Mouse (Mus musculus) liver, adult 2 months (tissue): ENCODE data around the gene Ptp4a2.

Experiments used
- CTCF ChIP-seq: fragments of 200-500 bp; IDR thresholded peaks from 2 replicates; pipeline ENCODE4 v1.5.1; 2011; ENCODE audit warnings: low read depth, low read length, control low read depth
- POLR2A ChIP-seq: fragments of 200-500 bp; IDR thresholded peaks from 2 replicates; pipeline ENCODE4 v1.6.1; 2011; ENCODE audit warnings: low read length, control low read depth; ENCODE audit not compliant: insufficient read depth; ENCODE audit errors: extremely low read depth

DNA sequence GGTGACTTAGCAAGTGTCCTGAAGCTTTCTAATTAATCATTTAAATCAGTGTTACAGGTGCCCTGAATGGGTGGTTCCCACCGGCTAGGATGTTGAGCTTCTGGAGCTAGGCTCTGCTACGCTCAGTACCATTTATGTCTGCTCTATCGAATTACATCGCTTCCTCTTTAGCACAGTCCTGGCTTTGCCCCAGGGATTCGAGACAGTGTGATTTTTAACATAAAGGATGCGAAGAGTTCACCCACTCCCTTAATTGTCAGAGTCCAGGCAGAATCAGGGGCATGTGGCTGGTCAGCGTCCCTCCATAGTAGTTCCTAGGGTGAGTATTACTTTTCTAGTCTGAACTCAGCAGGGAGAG, 39.7 kb upstream of the Ptp4a2 start:
- TF ChIP-seq CTCF, result no peak
- no peak for TF ChIP-seq POLR2A
